Mouse (Mus musculus) intestine, postnatal 0 days (tissue): ENCODE results near the gene Ciita. TPM values are rescaled to one million over a fixed set of nuclear protein-coding genes. Genes with fewer than 3 reads are reported as not detected.

ENCODE experiments used
- ATAC-seq: fragments of 200-750 bp; cut with Nextera tagmentation; 2 replicates; pipeline ENCODE4 v1.8.0; 2017; ENCODE audit warnings: mild to moderate bottlenecking, moderate TSS enrichment, moderate library complexity
- H3K27ac ChIP-seq: fragments of 300-500 bp; sonication (generic); 2 replicates; pipeline ENCODE4 v1.5.1; 2014; ENCODE audit warnings: mild to moderate bottlenecking, low read depth, low read length, moderate library complexity
- H3K27me3 ChIP-seq: fragments of 300-500 bp; sonication (generic); replicated peaks from 2 replicates; pipeline ENCODE4 v1.6.1; 2014; ENCODE audit warnings: low read length, mixed read lengths; ENCODE audit not compliant: control insufficient read depth, insufficient read depth
- H3K36me3 ChIP-seq: fragments of 300-500 bp; sonication (generic); 2 replicates; pipeline ENCODE4 v1.6.1; 2014; ENCODE audit warnings: mild to moderate bottlenecking, moderate library complexity; ENCODE audit not compliant: control insufficient read depth, insufficient read depth
- H3K4me1 ChIP-seq: fragments of 300-500 bp; sonication (generic); replicated peaks from 2 replicates; pipeline ENCODE4 v1.6.1; 2014; ENCODE audit warnings: antibody characterized with exemption, low read length, mixed read lengths; ENCODE audit not compliant: control insufficient read depth, insufficient read depth
- H3K4me2 ChIP-seq: fragments of 300-500 bp; sonication (generic); replicated peaks from 2 replicates; pipeline ENCODE4 v1.6.1; 2014; ENCODE audit warnings: low read depth, mild to moderate bottlenecking, moderate library complexity
- H3K4me3 ChIP-seq: fragments of 300-500 bp; sonication (generic); 2 replicates; pipeline ENCODE4 v1.5.1; 2014; ENCODE audit warnings: low read depth, low read length
- H3K9ac ChIP-seq: fragments of 300-500 bp; sonication (generic); 2 replicates; pipeline ENCODE4 v1.6.1; 2014; ENCODE audit warnings: mild to moderate bottlenecking, low read depth, low read length
- H3K9me3 ChIP-seq: fragments of 300-500 bp; sonication (generic); 2 replicates; pipeline ENCODE4 v1.6.1; 2016; ENCODE audit warnings: mixed run types; ENCODE audit not compliant: control insufficient read depth
- CTCF ChIP-seq: sonication (generic); IDR thresholded peaks from 2 replicates; pipeline ENCODE4 v1.5.1; 2016; ENCODE audit warnings: low read depth, mild to moderate bottlenecking, control low read depth, antibody characterized with exemption, moderate library complexity
- WGBS: fragments of 180-500 bp; shearing (Covaris S2); extraction: QIAGEN DNeasy Blood & Tissue Kit; methylation state at CpG from one replicate; pipeline ENCODE4 v1.1.7; 2014; 5-methylcytosine and 5-hydroxymethylcytosine counted together
- polyA plus RNA-seq: library from polyadenylated mRNA; unstranded; fragments of >200 nt; fragmentation: Nextera tagmentation; extraction: Ambion mirVana; gene quantifications from 2 replicates; pipeline ENCODE4 v1.2.1, GENCODE M21; 2015

The Ciita gene
- polyA plus RNA-seq, 1 experiment from 2014 or later, result 0.42 TPM

DNA sequence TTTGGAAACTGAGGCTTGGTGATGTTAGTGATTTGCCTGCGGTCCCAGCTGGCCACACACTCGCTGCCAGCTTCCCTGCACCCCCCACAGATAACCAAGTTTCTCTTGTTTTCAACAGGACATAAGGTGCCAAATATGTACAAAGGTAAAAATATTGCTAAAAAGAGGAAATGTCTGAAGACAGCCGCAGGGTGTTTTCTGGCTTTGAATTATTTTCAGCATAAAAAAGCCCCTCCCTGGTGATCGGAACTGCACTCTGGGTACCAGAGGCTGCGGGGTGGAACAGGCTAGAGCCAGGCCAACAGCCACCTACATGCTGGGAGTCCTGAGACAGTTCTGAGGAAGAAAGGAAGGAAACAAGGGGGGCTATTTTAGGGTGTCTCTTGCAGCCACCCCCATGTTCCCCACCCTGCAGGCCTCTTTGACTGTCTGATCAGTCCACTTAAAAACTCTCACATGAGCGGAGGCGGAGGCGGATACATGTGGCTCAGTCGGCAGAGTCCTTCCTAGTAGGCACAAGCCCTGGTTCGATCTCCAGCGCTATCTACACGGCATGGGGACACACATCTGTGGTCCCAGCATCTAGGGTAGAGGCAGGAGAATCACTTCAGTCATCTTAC lies 36.2 kb downstream of the Ciita start:
- Histone ChIP-seq H3K36me3 (no peaks in the 10 kb centered on the region), H3K27me3 (no peaks in the 10 kb centered on the region), H3K9ac (no peak overlapping the region), H3K27ac (no peak overlapping the region), H3K4me3 (no peak overlapping the region), H3K9me3 (no peaks in the 10 kb centered on the region), H3K4me1 (no peaks in the 10 kb centered on the region), H3K4me2 (no peak overlapping the region)
- no peak for TF ChIP-seq CTCF
- no peak for ATAC-seq
- WGBS, result 85% methylated on average over 12 of the region's 12 CpGs

GRCm38 (mm10) chr16:10518030-10518429 lies 38.2 kb downstream of the Ciita start:
- H3K9ac ChIP-seq, result no peak overlapping the region
- H3K36me3 ChIP-seq, result no peaks in the 10 kb centered on the region
- peak; percentile 51 for TF ChIP-seq CTCF
- no peaks in the 10 kb centered on the region for H3K9me3 ChIP-seq
- 58% methylated on average over 5 of the region's 5 CpGs for whole genome bisulfite sequencing
- H3K27me3 ChIP-seq, result no peaks in the 10 kb centered on the region
- H3K4me1 ChIP-seq, result no peaks in the 10 kb centered on the region
- no peak for ATAC-seq
- H3K27ac ChIP-seq, result no peak overlapping the region
- H3K4me2 ChIP-seq, result no peak overlapping the region
- no peak overlapping the region for H3K4me3 ChIP-seq

- no peak overlapping the region for H3K4me3 ChIP-seq
- no peak overlapping the region for H3K4me2 ChIP-seq
- H3K4me1 ChIP-seq, result no peaks in the 10 kb centered on the region
- no peak overlapping the region for H3K9ac ChIP-seq
- no peak; the same call in 1 of the 2 replicates for ATAC-seq
- peak; percentile 86 for TF ChIP-seq CTCF
- H3K27me3 ChIP-seq, result no peaks in the 10 kb centered on the region
- H3K27ac ChIP-seq, result no peak overlapping the region
- no peaks in the 10 kb centered on the region for H3K36me3 ChIP-seq
- 41% methylated on average over 2 of the region's 2 CpGs for WGBS
- H3K9me3 ChIP-seq, result no peaks in the 10 kb centered on the region
Observed at GRCm38 (mm10) chr16:10520908-10521614, 41.2 kb downstream of the Ciita start.

DNA sequence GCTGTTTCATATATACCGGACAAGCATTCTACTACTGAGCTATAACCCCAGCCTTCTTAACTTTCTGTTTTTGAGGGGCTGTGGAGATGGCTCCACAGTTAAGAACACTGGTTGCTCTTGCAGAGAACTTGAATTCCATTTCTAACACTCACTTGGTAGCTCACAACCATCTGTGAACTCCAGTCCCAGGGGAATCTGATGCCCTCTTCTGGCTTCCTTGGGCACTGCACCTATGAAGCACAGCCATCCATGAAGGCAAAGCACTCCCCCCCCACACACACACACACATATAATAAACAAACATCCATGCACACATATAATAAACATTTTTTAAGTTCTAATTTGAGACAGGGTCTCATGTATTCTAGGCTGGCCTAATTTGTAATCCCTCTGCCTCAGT lies 43.0 kb downstream of the Ciita start:
- Histone ChIP-seq H3K4me1 (no peaks in the 10 kb centered on the region), H3K4me3 (no peak overlapping the region), H3K9ac (no peak overlapping the region), H3K4me2 (no peak overlapping the region), H3K9me3 (no peaks in the 10 kb centered on the region), H3K27ac (no peak overlapping the region), H3K36me3 (no peaks in the 10 kb centered on the region), H3K27me3 (no peaks in the 10 kb centered on the region)
- WGBS, result 92% methylated on average over 1 of the region's 1 CpGs
- TF ChIP-seq CTCF, result peak; percentile 83
- no peak for ATAC-seq

GRCm38 (mm10) chr16:10523650-10524049 lies 43.8 kb downstream of the Ciita start:
- no peak for TF ChIP-seq CTCF
- ATAC-seq, result no peak

DNA sequence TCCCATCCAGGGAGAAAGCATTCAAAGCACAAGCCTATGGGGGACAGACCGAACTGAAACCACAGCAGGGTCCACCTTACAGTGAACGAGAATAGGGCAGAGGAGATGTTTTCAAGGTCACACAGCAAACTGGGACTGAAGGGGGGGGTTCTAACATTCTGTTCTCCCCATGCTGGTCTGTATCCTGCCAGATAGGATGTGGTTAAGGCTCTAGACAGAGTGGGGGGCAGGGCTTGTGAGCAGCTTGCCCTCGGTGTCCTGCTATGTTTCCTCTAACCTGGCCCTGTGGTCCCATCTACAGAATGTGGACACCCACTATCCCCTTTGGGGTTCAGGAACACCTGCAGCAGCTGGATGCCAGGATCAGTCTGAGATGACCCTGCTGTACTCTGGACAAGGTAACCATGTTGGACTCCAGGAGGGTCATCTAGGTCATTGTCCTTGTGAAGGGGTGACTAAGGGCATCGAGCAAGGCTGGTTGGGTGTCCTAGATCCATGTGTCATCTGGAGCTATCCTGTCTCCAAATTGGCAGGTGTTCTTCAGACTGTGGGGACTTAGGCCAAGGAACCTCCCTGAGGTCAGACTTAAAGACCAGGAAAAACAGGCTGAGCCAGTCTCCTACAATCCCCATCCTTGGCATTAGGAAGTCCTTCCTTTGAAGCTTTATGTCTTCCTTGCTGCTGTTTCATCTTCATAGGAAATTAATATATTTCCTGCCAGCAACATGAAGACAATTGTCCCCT lies 45.2 kb downstream of the Ciita start:
- 79% methylated on average over 4 of the region's 4 CpGs for WGBS
- no peak for TF ChIP-seq CTCF
- no peak for ATAC-seq
- H3K36me3 ChIP-seq, result 0 out of 2 replicates have a peak, but pooled peaks cover 1% of the 10 kb centered on the region
- no peaks in the 10 kb centered on the region for H3K4me1 ChIP-seq
- H3K4me3 ChIP-seq, result no peak overlapping the region
- H3K27me3 ChIP-seq, result no peaks in the 10 kb centered on the region
- no peak overlapping the region for H3K9ac ChIP-seq
- H3K4me2 ChIP-seq, result no peak overlapping the region
- no peak overlapping the region for H3K27ac ChIP-seq
- no peaks in the 10 kb centered on the region for H3K9me3 ChIP-seq

More at GRCm38 (mm10) chr16:10523650-10524049, 43.8 kb downstream of the Ciita start:
- no peaks in the 10 kb centered on the region for H3K4me1 ChIP-seq
- no peaks in the 10 kb centered on the region for H3K36me3 ChIP-seq
- H3K9me3 ChIP-seq, result no peaks in the 10 kb centered on the region
- H3K27me3 ChIP-seq, result no peaks in the 10 kb centered on the region
- H3K4me3 ChIP-seq, result no peak overlapping the region
- no peak overlapping the region for H3K27ac ChIP-seq
- no peak overlapping the region for H3K9ac ChIP-seq
- WGBS, result 86% methylated on average over 8 of the region's 8 CpGs
- no peak overlapping the region for H3K4me2 ChIP-seq
